Mouse (Mus musculus): ENCODE results near the gene Nr2c1.

Gene Nr2c1

DNA sequence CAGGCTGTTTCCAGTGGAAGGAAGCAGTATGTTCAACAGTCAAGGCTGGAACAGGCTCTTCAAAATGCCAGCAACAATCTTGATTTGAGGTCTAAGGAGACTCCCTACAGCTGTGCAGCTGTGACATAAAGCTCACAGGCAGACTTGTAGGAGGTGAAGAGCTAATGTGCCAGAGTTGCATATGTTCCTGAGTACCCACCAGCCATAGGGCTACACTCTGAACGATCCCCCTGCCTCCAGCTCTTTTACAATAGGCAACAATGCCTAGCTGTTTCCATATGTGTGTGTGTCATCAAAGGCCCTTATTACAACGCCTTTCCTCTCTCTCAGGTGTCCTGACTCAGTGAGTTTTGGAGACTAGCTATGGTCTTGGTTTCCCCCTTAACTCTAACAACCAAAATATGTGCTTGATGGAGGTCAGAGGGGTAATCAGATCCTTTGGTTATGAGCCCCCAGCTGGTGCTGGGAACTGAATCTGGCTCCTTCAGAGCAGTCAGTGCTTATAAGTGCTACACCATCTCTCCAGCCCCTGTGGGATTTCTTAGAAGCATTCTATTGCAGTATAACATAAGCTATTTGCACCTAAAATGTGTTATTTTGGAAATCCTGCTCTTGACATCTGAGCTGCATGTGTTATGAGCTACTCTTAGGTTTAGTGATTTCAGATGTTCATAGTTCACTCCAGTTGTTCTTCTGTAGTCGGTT lies 7.4 kb upstream of the Nr2c1 start:
- no peak for DNase-seq

DNA sequence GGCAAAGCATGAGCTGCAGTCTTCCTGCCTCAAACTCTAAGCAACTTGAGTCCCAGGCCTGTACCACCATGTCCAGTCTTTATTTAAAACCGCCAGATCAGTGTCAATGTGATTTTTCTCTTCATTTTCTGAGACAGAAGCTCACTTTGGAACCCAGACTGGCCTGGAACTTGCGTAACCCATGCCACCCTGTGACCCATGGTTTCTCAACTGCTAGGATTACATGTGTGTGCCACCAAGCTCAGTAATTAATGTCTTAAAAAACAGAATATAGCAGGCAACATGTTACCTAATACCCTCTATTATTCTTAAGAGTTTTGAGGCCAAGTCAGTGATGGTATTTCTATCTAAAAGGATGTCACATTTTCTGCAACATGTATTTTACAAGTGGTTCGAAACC lies 5.4 kb upstream of the Nr2c1 start:
- DNase-seq = no peak

DNA sequence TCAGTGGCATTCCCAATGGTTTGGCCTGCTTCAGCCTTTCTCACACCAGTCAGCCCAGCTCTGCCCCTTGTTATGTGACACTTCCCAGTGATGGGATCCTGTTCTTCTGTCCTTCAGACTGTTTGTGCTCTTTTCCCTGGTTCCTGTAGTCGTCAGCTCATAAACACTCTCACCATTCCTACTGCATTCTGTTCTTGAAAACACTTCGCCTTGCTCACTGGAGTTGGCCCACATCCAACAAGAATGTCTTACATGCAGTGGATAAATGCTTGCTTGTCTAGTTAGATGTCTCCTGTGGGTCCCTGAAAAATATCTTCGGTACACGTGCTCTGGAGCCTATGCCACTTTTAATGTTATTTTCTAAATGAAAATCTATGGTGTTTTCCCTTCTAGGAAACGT lies 3.2 kb upstream of the Nr2c1 start:
- no peak for DNase-seq

DNA sequence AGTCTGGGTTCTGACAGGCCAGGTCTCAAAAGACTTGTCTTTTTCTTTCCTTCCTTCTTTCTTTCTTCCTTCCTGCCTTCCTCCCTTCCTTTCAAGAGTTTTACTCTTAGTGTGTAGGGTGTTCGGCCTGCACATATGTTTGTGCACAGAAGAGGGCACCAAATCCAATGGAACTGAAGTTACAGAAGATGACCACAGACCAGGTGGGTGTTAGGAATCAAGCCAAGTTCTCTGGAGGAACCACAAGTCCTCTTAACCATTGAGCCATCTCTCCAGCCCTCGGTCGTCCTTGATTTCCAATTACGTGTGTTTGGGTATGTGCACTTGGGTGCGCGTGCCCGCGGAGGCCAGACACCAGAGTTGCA lies 450 bp upstream of the Nr2c1 start:
- no peak for DNase-seq

DNA sequence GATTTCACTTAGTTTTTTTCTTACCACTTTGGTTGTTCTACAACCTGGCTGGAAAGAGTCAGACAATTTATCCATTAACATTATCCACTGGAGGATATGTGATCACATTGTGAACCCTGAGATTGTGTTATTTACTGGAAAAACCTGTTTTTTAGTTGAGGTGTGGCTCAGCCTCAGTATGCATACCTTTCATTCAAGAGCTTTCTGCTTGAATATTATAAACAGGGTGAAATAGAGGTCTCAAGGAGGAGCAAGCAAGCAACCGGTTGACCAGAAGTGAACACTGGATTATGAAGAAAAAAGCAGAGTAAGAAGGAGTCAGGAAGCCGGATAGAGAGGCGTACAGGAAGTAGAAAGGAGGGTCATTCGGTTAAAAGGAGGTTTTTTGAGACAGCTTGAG lies 3.7 kb downstream of the Nr2c1 start:
- no peak for DNase-seq

DNA sequence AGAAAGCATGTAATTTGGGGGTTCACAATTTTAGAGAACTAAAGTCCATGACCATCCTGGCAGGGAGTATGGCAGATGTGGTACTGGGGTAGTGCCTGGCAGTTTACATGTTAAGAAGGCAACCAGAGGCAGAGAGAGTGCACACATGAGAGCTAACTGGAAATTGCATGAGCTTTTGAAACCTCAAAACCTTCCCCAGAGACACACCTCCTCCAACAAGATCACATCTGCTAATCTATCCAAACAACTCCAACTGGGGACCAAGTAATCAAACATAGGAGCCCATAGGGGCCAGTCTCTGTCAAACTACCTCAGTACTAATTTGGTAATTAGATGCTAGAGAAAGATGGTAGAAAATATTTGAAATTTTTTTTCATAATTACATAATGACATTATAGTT lies 6.0 kb downstream of the Nr2c1 start:
- no peak for DNase-seq

DNA sequence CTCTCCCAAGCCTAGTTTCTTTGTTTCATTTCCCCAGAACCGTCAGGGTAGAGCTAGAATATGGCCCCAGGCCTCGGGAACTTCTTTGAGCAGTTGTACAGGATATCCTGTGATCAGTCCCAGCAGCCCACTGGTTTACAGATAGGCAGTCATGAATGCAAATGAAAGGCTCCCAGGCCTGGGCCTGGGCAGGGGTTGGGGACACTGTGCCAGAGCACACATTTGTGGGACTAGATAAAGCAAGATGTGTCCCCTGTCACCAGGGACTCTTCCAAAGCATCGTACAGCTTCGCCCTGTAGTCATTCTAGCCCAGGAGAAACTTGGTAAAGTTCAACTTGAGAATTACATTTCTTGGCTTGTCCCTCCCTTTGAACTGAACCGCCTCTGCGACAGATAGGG lies 11.1 kb downstream of the Nr2c1 start:
- DNase-seq = no peak

DNA sequence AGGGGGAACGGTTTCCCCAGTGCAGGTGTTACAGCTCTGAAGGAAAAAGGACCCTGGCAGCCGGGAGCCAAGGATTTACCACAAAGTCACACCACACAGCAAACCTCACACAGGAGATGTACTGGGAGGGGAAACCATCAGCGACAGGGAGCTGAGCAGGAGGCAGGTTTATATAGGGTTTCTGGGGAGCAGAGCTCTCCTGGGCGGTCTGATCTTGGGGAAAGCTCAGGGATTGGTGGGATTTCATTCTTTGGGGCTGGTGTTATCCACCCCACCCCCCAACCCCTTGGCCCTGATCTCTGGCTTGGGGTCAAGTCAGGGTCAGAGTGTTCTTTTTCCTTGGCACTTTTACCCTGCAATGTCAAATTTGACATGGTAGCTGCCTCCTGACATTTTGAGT lies 11.6 kb downstream of the Nr2c1 start:
- DNase-seq = no peak

DNA sequence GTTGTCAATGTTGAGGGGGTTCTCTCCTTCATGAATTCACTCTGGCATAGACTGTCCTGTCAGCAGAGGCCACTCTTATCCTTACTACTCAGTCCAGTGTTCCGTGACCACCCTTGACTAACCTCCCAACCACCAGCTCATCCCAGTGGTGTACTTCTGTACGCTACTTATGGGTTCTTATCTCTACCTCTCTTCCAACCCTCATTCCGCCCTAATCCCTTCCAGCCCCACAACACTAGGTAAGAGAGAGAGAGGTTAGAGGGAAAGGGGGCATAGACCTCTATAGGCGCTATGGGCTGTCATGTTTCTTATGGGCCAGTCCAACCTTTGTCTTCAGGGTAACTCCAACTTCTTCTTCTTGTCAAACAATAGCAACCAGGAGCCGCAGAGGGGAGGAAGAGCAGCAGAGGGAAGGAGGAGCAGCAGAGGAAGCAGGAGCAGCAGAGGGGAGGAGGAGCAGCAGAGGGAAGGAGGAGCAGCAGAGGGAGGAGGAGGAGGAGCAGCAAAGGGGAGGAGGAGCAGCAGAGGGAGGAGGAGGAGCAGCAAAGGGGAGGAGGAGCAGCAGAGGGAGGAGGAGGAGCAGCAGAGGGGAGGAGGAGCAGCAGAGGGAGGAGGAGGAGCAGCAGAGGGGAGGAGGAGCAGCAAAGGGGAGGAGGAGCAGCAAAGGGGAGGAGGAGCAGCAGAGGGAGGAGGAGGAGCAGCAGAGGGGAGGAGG lies 13.4 kb downstream of the Nr2c1 start:
- DNase-seq = no peak

DNA sequence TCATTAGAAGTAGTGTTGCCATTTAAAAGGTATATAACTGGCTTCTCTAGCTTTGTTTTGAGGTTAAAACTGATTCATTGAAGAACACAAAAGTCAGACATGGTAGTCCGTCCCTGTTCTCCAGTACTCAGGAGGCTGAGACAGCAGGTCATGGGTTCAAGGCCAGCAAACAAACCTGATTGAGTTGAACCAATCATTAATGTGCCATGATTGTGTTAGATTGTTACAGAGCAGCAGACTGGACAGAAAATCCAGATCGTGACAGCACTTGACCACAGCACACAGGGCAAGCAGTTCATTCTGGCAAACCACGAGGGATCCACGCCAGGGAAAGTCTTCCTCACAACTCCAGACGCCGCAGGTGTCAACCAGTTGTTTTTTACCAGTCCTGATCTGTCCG lies 14.2 kb downstream of the Nr2c1 start:
- DNase-seq = no peak

DNA sequence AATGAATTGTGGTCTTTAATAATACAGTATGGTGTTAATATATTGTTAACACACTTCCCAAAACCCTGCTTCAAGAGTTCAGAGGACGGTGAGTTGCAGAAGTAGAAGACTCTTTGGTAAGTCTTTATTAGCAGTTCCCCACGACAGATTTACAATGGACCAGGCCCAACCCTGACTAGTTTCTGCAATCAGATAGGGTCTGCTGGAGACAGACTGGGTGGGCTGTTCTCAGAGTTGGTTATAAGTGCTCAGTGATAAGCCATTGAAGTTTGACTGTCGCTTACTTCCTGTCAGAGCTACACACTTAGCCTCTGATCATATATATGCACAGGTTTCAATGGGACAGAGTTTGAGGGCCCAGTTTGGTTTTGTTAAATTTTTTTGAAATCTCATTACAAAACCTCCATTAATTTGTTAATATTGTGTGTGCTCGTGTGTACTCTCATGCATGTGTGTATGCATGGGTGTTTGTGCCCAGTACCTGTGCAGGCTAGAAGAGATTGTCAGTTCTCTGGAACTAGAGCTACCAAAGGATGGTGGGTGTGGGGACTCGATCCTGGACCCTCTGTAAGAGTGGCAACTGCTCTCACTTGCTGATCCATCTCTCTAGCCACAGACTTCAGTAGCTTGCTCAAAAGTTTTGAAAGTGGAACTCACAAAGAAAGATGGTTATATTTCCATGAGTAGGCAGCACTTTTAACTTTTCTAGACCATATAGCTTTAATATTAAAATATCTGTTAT lies 16.5 kb downstream of the Nr2c1 start:
- DNase-seq = no peak

DNA sequence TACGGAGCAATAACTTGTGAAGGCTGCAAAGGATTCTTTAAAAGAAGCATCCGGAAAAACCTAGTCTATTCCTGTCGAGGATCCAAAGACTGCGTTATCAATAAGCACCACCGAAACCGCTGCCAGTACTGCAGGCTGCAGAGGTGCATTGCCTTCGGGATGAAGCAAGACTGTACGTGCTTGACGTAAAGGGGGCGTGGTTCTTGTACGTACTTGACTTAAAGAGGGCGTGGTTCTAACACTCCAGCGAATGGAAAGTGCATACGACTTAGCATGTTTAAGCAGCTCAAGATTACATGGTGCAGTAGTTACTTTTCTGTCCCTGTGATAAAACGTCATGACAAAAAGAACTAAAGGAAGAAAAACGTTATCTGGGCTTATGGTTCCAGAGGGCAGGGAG lies 17.6 kb downstream of the Nr2c1 start:
- no peak for DNase-seq

DNA sequence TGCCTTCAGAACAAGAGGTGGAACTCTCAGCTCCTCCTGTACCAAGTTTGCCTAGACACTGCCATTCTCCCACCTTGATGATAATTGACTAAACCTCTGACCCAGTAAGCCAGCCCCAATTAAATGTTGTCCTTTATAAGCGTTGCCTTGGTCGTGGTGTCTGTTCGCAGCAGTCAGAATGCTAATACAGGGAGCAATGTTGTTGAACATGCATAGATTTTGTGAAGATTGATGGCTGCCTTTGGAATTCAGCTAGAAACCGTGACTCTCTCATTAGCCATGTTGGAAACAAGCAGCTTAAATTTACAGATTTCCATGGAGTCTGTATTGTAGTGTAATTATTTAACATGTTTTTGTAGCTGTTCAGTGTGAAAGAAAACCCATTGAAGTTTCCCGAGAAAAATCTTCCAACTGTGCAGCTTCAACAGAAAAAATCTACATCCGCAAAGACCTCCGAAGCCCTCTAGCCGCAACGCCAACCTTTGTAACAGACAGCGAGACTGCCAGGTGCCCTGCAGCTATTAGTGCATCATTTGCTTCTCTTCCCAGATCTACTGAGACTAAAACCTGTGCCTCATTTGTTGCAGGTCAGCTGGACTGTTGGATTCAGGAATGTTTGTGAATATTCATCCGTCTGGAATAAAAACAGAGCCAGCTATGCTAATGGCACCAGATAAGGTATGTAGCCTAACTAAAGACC lies 19.4 kb downstream of the Nr2c1 start:
- DNase-seq = no peak

DNA sequence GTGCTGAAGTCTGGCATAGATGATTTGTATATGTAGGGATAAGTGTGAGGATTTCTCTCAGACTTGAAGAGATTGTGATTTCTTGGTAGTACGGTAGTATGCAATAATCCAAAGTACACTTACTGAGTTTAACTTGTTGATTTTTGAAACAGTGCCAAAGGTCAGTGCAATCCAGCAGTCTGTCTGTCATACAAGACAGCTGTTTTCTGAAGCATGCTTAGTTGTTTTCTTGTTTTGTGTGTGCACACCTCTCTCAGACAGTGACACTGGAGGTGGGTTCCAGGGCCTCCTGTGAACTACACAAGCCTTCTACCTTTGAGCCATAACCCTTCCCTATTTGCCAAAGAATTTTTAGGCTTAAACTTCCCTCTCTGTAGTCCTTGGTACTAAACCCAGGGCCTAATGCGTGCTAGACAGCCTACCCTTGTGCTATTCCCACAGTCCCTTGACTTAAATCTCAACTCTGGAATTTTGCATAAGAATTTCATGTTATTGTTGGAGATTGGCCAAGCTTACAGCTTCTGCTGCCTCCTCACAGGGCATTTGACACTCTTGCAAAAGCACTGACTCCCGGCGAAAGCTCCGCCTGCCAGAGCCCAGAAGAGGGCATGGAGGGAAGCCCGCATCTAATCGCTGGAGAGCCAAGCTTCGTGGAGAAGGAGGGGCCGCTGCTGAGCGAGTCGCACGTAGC lies 23.8 kb downstream of the Nr2c1 start:
- peak; percentile 18 to 46 for DNase-seq

DNA sequence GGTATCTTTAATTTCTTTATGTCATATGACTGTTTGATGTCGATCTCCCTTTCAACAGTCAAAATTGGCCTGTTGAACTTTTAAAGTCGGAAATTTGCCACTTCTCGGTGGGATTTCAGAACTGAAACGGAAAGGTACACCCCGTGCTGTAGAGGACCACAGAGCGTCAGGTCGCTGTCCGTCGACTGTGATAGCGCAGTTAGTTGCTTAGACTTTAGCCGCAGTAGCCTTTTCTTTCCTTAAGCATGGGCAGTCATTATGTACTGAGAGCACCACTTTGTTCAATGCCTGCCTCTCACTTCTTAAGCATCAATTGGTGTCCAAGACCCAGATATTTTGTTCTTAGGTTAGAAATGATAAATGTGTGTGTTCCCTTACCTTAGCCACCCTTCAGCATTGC lies 24.3 kb downstream of the Nr2c1 start:
- DNase-seq = no peak

DNA sequence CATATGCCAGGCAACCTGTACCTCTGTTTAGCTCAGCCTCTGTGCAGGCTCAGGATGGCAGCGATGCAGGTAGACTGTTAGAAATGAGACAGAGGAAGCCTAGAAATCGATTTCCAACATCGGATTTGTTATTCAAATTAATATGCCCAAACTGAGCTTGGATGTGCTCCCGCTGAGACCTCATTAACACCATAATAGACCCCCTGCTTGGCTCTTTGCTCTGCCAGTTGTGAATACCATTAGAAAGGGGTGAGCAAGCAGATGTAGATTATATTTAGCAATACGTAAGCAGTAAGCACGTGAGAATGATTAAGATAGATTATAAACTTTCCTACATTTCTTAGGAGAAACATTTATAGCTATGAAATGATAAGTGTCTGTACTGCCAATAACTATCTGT lies 24.9 kb downstream of the Nr2c1 start:
- DNase-seq = no peak

DNA sequence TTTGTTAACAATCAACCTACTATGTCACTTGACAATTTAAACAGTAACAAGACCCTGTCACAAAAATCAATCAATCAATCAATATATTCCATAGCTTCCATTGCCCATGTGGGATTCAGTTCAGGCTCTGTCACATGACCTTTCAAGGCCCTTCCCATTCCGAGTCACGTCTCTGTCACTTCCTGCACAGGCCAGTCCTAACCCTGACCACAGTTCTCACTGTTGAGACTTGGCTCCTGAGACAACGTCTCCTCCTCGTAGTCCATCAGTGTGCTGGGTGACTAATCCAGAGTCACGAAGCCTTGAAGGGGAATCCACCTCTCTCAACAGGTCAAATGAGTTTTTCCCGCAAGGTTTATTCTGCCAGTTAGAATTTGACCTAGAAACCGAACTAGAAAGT lies 26.8 kb downstream of the Nr2c1 start:
- DNase-seq = peak in 1 of 2 experiments; percentile 12

DNA sequence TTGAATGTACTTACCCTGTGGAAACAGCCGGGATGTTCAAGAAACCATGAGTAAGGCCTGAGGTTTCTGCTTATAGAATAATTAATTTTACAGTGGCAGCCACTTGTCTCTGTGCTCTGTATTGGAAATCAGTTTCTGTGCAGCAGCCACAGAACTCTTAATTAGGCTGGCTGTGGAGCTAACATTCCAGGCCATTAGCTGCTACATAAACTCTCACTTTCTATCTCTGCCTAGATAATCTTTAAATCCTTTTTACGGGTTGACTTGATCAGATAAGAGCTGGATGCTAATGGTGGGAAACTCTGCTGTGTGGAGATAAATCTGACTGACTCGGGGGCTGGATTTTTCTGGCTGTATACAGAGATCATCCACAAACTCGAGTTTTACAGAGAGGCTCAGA lies 35.4 kb downstream of the Nr2c1 start:
- no peak for DNase-seq

DNA sequence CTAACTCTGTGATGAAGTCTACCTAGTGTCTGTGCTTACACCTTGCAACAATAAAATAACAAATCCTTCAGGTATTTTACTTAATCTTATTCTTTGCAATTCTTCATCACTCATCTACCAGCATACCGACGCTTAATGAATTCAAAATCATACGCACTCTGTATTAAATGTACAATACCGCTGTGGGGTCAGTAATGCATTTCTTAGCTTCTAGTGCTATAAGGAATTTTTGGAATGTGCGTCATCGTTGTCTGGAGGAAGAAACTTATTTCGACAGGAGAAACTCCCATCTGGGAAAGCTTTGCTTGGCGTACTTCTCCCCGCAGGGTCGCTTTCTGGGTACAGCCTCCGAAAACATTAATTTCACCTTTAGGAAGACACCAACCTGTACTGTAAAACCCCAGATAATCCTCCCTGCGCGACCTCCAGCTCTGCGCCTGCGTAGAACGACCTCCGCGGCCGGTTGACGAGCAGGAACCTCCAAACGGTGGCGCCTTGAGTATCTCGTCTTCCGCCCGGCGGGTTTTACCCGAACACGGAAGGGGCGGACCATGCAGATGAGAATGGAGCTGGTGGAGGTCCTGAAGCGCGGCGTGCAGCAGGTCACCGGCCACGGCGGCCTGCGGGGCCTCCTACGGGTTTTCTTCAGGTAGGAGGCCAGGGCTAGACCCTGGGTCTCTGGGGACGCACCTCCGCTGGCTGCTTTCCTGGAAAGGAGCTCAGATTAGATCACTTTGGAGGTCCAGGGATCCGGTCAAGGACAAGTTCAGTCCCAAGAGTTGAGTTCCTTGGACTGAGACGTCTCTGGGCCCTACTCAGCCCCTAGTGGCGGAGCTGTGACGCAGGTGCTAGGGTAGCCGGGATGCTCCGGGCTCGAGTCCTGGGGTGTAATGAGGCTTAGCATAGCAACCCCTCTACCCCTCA lies 50.9 kb downstream of the Nr2c1 start, which contains the start of gene Ndufa12:
Ndufa12 (plus strand) TSS at position 239 of the 924 bp plus-strand sequence.
- peak; percentile 96 to 97 for DNase-seq

DNA sequence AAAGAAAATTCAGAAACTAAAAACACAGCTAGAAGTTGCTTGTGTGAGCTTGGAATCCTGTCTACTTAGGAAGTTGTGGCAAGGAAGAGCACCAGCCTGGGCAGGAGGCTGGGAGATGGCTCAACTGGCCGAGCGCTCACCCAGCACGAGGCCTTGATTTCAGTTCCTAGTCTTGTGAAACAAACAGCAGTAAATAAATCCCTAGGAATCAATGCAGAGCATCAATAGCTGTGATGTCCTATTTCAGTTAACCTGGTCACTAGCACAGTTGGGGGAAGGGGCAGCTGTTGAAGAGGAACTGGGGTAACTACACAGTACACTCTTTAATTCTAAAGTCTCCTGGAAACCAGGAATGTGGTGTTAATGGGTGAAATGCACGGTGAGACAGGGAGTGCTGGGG lies 57.1 kb downstream of the Nr2c1 start:
- DNase-seq = no peak
